Mouse (Mus musculus): ENCODE measurements around the gene Adgrd1.

GRCm38 (mm10) chr5:129164911-129165584, 68.5 kb downstream of the Adgrd1 start:
- TF ChIP-seq CTCF (conservative IDR thresholded peaks at IDR 0.05 in 1 of 2, IDR thresholded peaks at IDR 0.05 in 1 of 2; ENCODE audit: low read depth in 2 of 2, low read length in 2 of 2) (no peak), POLR2A (IDR thresholded peaks at IDR 0.05; ENCODE audit: low read depth, low read length) (no peak), EP300 (IDR thresholded peaks at IDR 0.05; ENCODE audit: low read length) (no peak), MAZ (IDR thresholded peaks at IDR 0.05; ENCODE audit: low read depth, low read length) (no peak), HCFC1 (IDR thresholded peaks at IDR 0.05; ENCODE audit: low read depth, low read length) (no peak), ZNF384 (IDR thresholded peaks at IDR 0.05; ENCODE audit: low read depth, low read length) (no peak)
